Mouse (Mus musculus) kidney, postnatal 25 days (tissue): Measurements from ENCODE around the gene Chchd1.

Source experiments
- DNase-seq, 2 experiments: peaks; one replicate each; pipeline ENCODE4 v3.0.0; 2021; ENCODE audit warnings: mixed read lengths in 2 of 2

The Chchd1 gene

GRCm38 (mm10) chr14:20702741-20703381, at the start of gene Chchd1:
Gene Chchd1 (plus strand): TSS chr14:20703006.
- DNase-seq: peak; percentile 94

- DNase-seq: no peak
These were observed 48.0 kb upstream of the Chchd1 start for GRCm38 (mm10) chr14:20654690-20655421.

DNA sequence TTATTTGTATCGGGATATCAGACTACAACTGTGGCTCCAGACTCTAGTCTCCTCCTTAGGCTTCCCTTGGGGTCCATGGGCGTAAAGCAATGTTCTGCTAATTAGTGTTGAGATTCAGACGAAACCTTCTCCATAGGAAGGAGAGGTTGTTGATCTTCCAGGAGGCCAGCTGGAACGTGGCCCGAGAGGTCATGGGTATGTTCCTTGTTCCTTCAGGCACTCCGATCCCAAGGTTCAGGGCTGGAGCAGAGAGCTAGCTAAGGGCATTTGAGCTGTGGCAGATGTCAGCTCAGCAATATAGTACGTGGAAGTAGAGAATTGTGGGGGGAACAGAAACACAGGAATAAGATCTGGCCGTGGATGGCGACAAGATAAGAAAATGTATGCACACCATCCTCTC, 47.1 kb upstream of the Chchd1 start:
- no peak for DNase-seq

- no peak for DNase-seq
These were observed 46.4 kb upstream of the Chchd1 start, which contains the start of gene Myoz1 for GRCm38 (mm10) chr14:20656361-20656760. Gene Myoz1 (minus strand): TSS chr14:20656540.

GRCm38 (mm10) chr14:20658326-20658725, 44.5 kb upstream of the Chchd1 start:
- peak in 1 of 2 experiments; percentile 67 for DNase-seq

DNA sequence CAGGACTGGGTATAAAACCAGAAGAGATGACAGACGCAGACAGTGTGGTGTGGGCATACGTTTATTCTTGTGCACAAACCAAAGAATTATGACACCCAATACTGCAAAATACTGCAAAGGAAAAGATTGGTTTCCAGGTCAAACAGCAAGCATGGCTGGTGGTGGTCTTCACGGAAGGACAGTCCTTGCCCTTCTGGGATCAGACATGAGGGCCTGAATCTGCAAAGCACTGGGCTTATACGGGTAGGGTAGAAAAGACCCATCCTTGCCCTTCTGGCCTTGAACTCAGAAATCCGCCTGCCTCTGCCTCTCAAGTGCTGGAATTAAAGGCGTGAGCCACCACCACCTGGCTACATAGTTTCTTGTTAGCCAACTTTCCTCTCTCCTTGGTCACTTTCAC, 43.9 kb upstream of the Chchd1 start:
- DNase-seq: no peak

DNA sequence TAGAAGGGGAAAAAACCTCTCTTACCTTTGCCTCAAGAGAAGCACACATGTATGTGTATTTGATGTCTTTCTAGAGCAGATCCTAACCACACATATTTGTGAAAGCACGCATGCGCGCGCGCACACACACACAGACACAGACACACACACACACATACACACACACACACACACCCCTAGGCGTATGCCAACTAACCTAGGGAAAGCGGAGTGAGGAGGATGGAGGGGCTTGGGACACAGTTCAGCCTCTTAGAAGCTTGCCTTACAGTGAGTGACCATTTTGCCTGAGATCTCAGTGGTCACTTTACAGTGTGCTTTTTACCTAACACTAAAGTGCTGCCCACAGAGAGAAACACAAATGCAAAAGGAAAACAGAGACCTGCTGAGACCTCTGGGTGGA, 43.1 kb upstream of the Chchd1 start:
- DNase-seq: no peak

- peak; percentile 96 to 98 for DNase-seq
These were observed 41.8 kb upstream of the Chchd1 start for GRCm38 (mm10) chr14:20660827-20661660.

DNA sequence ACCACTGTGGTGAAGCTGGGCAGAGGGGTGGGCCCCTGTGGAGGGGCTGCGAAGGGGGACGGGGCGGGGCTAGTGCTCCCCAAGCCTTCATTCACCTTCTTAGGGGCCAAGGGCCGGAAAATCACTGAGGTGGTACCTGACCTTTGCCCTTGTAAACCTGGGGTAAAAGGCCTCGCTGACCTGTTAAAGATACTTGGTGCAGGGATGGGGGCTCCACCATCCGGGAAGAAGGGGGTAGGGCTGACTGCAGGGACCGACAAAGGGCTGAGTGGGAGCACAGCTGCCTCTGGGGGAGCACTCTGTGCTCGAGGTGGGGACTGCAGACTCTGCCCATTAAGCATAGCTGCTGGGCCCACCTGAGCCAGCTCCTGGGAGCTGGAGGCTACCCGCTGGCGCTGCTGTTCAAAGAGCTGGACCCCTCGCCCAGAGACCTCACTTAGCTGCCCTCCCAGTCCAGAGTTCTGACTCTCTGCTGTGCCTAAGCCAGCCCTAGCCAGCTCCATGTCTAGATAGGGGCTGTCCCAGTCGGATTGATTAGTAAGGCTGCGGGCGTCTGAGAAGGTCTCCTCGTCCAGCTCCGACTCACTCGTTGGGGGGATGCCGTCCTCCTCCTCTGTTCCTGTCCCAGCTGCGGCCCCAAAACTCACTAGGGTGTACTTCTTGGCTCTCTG, 41.0 kb upstream of the Chchd1 start:
- DNase-seq: peak in 1 of 2 experiments; percentile 83

DNA sequence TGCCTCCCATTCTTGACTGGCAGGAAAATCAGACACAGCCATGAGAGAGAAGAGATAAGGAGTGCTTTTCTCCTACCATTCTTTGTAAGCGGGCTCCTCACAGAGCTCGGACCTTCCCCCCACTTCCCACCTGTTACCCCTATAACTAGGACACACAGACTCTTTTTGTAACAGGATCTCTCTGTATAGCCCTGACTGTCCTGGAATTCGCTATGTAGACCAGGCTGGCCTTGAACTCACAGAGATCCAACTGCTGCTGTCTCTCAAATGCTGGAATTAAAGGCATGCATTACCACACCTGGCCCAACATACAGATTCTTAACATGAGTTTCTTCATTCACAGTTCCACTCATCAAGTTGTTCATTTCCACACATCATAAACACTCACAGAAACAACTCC, 40.1 kb upstream of the Chchd1 start:
- no peak for DNase-seq

DNA sequence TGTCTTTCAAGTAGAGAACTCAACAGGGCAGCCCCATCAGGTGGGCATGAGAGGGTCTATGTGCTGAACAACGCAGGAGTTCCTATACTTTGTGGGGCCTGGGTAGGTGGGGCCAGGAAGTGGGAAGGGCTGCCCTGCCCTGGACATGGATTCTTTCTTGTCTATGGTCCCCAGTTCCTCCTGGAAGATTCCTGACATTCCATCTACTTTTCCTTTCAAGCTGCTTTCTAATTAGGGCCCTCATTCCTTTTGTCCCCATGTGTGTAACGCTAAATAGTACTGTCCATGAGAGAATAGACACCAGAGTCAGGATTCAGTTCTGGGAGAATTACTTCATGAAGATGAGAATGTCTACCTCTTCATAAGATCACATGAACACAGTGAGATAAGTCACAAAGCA, 39.2 kb upstream of the Chchd1 start:
- no peak for DNase-seq

DNA sequence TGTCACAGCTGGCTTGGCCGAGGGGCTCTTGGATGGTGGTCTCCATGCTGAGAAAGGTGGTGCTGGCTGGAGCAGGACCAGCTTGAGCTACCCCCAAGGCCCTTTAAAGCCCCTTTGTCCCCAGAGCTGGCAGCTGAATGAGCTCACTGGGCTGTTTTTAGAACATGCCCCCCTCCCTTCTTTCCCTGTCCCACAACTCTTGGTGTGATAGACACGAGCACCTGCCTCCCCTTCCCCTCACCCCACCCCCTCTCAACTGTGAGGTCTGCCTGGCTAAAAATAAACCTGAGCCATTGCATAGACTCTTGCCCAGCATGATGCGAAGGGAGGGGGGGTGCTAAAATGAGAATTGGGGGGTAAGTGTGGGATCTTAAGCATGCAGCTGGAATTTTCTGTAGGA, 38.4 kb upstream of the Chchd1 start:
- DNase-seq: no peak

- no peak for DNase-seq
These were observed 35.3 kb upstream of the Chchd1 start for GRCm38 (mm10) chr14:20667469-20667868.

GRCm38 (mm10) chr14:20668154-20668810, 34.5 kb upstream of the Chchd1 start, which contains the start of gene Synpo2l:
Gene Synpo2l (minus strand): TSS chr14:20668354.
- peak; percentile 64 to 83 for DNase-seq

GRCm38 (mm10) chr14:20672990-20673389, 29.8 kb upstream of the Chchd1 start:
- DNase-seq: peak; percentile 62 to 70

DNA sequence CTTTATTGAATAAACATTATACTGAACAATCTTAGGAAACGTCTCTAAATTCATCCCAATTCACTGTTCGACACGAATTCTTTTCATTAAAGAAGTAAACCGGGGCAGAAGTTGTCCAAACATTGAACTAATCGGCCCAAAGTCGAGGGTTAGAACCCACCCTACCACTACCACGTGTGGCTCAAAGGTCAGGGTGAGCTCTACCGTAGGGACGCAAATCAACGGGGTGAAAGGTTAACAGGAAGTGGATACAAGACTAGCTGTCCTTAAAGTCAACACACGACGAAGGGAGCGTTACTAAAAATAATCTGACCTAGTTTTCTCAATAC, 29.1 kb upstream of the Chchd1 start:
- DNase-seq: peak; percentile 75 to 87

DNA sequence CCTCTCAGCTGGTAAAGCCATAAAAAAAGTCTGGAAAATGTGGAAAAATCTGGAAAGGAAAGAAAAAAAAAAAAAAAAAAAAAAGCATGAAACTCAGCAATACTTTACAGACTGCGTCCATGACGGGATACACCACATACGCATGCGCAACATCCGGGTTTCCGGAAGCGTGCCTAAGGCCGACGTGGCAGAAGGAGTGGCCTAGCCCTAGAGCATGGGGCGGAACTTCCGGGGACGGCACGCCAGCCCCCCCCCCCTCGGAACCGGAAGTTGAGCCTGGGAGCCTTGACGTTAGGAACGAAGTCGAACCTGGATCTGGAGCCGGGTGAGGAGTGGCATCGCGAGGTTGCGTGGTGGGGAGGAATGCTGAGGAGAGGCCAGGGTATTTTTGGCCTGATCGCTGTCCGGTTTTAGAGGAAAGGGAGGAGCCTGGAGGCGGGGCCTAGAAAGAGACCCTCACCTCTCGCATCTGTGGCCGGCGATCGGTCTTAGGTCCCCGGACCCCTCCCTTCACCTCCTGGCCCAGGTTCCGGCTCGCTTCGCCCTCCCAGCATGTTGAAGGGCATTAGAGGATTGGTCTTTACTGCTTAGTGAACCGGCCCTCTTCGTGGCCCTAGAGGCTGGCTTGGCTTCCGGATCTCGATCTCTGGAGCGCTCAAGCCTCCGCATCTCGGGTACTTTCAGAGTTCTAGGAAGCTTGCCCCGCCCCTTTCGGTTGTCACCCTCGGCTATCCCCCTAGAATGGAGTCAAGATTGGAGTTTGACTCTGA, 28.6 kb upstream of the Chchd1 start, which contains the start of gene Sec24c:
Sec24c (plus strand) TSS at position 245 of the 770 bp plus-strand sequence.
- DNase-seq: peak; percentile 98 to 99

- no peak for DNase-seq
These were observed 24.9 kb upstream of the Chchd1 start for GRCm38 (mm10) chr14:20677906-20678305.

DNA sequence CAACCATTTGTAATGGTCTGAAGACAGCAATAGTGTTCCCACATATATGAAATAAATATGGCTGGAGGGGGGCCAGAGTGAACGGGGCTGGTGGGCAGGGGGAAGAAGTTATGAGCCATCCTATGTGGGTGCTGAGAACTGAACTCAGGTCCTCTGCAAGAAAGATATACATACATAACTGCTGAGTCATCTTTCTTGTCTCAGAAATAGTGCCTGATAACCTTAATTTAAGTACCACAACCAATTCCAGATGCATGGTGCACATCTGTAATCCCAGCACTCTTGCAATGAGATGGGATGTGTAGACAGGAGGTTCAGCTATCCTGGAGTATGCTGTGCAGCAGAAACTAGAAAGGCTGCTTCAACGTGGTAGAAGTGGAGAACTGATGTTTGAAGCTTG, 21.1 kb upstream of the Chchd1 start:
- DNase-seq: no peak

- peak; percentile 63 to 82 for DNase-seq
These were observed 20.3 kb upstream of the Chchd1 start for GRCm38 (mm10) chr14:20682498-20682897.

GRCm38 (mm10) chr14:20686576-20686975, 16.2 kb upstream of the Chchd1 start:
- no peak for DNase-seq
